Mouse (Mus musculus) heart, postnatal 0 days (tissue): ENCODE data around the gene Klrb1a. TPM values are rescaled to one million over a fixed set of nuclear protein-coding genes. Genes with fewer than 3 reads are reported as not detected.
"Not testable (repeated sequence)": the region's sequence is repeated elsewhere in the genome, so short reads cannot be mapped to it uniquely, and the experiment has no call there.

Experiments
- ATAC-seq: fragments of 200-750 bp; cut with Nextera tagmentation; 2 replicates; pipeline ENCODE4 v1.8.0; 2017; ENCODE audit warnings: low read depth, moderate number of reproducible peaks, moderate library complexity; ENCODE audit not compliant: insufficient read depth
- DNase-seq: peaks from one replicate; pipeline ENCODE4 v3.0.0-alpha.2; 2016; ENCODE audit warnings: low spot score
- H3K27ac ChIP-seq: fragments of 300-500 bp; sonication (generic); 2 replicates; pipeline ENCODE4 v1.5.1; 2014; ENCODE audit warnings: low read depth, mild to moderate bottlenecking
- H3K27me3 ChIP-seq: fragments of 300-500 bp; sonication (generic); 2 replicates; pipeline ENCODE4 v1.6.1; 2014; ENCODE audit warnings: low read length, mixed read lengths; ENCODE audit not compliant: control insufficient read depth, insufficient read depth
- H3K36me3 ChIP-seq: fragments of 300-500 bp; sonication (generic); replicated peaks from 2 replicates; pipeline ENCODE4 v1.6.1; 2014; ENCODE audit warnings: low read length, mixed read lengths; ENCODE audit not compliant: control insufficient read depth, insufficient read depth
- H3K4me1 ChIP-seq: fragments of 300-500 bp; sonication (generic); 2 replicates; pipeline ENCODE4 v1.6.1; 2014; ENCODE audit warnings: antibody characterized with exemption; ENCODE audit not compliant: control insufficient read depth, insufficient read depth
- H3K4me2 ChIP-seq: fragments of 300-500 bp; sonication (generic); 2 replicates; pipeline ENCODE4 v1.6.1; 2014; ENCODE audit warnings: low read depth, mild to moderate bottlenecking, low read length, moderate library complexity
- H3K4me3 ChIP-seq: fragments of 300-500 bp; sonication (generic); 2 replicates; pipeline ENCODE4 v1.5.1; 2014; ENCODE audit warnings: low read depth, low read length
- H3K9ac ChIP-seq: fragments of 300-500 bp; sonication (generic); replicated peaks from 2 replicates; pipeline ENCODE4 v1.6.1; 2014; ENCODE audit warnings: low read depth, low read length, mixed read lengths
- H3K9me3 ChIP-seq: fragments of 300-500 bp; sonication (generic); replicated peaks from 2 replicates; pipeline ENCODE4 v1.6.1; 2016; ENCODE audit warnings: low read length; ENCODE audit not compliant: control insufficient read depth
- CTCF ChIP-seq: IDR thresholded peaks from 2 replicates; pipeline ENCODE4 v1.5.1; 2016; ENCODE audit warnings: antibody characterized with exemption, control low read depth, low read depth
- EP300 ChIP-seq: IDR thresholded peaks from 2 replicates; pipeline ENCODE4 v1.6.1; 2016; ENCODE audit warnings: antibody characterized with exemption, low read depth
- WGBS: fragments of 180-500 bp; shearing (Covaris S2); extraction: QIAGEN DNeasy Blood & Tissue Kit; methylation state at CpG from one replicate; pipeline ENCODE4 v1.1.7; 2014; 5-methylcytosine and 5-hydroxymethylcytosine counted together
- polyA plus RNA-seq: library from polyadenylated mRNA; unstranded; fragments of >200 nt; fragmentation: Nextera tagmentation; extraction: Ambion mirVana; gene quantifications from 2 replicates; pipeline ENCODE4 v1.2.1, GENCODE M21; 2015
- total RNA-seq: library from RNA; depleted of rRNA; stranded (reverse); fragments of >200 nt; gene quantifications from 2 replicates; pipeline ENCODE4 v1.2.3, GENCODE M21; 2014; ENCODE audit warnings: low replicate concordance

The Klrb1a gene
- total and polyA plus RNA-seq, 2 experiments from 2014 or later = not detected

DNA sequence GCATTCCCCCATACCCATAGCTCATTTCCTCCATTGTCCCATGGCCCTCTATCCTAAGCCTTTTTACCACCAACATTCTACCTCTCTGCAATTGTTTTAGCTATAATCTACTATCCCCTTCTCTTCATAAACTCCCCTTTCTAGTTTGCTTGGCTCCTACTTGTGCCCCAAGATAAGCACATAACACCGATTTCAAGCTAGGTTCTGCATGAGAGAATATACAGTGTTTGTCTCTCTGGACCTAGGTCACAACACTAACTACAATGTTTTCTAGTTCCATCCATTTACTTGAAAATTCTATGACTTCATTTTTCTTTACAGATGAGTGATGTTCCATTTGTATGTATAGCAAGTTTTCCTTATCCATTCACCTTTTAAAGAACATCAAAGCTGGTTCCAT is 17.3 kb upstream of the Klrb1a start:
- Histone ChIP-seq H3K27ac (no peak overlapping the region), H3K9me3 (no peaks in the 10 kb centered on the region), H3K36me3 (no peaks in the 10 kb centered on the region), H3K4me3 (no peak overlapping the region), H3K4me2 (no peak overlapping the region), H3K9ac (no peak overlapping the region), H3K27me3 (no peaks in the 10 kb centered on the region), H3K4me1 (no peaks in the 10 kb centered on the region)
- ATAC-seq = no peak
- 89% methylated on average over 1 of the region's 1 CpGs for WGBS
- TF ChIP-seq CTCF (no peak), EP300 (no peak)
- no peak for DNase-seq

DNA sequence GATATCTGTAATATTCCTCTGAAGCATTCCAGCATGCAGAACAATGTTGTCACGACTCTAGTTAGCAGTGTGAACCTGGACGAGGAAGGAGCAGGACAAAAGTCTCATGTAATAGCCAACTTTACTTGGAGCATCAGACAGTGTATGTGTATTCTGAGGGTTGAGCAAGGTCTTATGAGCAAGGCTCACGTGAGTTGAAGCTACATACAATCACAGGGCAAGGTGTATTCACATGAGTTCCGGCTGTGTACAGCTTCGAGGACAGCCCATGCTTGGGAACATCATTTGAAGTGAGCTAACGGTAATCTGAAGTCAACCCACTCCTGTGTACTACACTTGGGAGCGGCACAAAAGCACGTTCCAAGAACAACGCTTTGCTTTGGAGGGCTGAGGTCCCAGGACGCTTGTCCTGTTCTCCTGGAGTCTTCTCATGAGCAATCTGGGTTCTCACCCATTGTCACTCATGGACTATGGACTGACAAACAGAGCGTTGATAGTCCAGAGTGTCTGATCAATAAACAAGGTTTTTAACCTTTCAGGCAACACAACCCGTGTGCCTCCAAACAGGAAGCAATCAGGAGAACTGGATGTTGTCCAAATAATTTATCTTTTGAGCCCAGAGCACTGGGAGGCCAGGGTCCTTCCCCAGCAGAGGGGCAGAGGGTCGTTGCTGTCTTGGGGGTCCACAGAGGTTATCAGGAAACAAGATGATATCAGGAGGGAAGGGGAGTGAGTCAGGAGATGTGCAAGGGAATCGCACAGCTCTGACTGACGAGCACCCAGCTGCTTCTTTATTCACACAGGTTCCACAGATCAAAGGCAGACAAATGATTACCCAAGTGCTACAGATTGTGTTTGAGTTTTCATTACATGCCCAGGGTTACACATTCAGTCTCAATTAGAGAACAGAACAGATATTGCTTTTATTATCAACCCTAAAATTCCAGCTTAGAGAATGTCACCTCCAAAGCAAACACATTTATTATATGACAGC is 7.9 kb upstream of the Klrb1a start:
- H3K36me3 ChIP-seq, H3K4me3 ChIP-seq, H3K27ac ChIP-seq, H3K9me3 ChIP-seq, H3K4me2 ChIP-seq, H3K27me3 ChIP-seq, DNase-seq, H3K4me1 ChIP-seq, H3K9ac ChIP-seq, ATAC-seq: not testable (repeated sequence)
- 64% methylated on average over 15 of the region's 15 CpGs for WGBS

DNA sequence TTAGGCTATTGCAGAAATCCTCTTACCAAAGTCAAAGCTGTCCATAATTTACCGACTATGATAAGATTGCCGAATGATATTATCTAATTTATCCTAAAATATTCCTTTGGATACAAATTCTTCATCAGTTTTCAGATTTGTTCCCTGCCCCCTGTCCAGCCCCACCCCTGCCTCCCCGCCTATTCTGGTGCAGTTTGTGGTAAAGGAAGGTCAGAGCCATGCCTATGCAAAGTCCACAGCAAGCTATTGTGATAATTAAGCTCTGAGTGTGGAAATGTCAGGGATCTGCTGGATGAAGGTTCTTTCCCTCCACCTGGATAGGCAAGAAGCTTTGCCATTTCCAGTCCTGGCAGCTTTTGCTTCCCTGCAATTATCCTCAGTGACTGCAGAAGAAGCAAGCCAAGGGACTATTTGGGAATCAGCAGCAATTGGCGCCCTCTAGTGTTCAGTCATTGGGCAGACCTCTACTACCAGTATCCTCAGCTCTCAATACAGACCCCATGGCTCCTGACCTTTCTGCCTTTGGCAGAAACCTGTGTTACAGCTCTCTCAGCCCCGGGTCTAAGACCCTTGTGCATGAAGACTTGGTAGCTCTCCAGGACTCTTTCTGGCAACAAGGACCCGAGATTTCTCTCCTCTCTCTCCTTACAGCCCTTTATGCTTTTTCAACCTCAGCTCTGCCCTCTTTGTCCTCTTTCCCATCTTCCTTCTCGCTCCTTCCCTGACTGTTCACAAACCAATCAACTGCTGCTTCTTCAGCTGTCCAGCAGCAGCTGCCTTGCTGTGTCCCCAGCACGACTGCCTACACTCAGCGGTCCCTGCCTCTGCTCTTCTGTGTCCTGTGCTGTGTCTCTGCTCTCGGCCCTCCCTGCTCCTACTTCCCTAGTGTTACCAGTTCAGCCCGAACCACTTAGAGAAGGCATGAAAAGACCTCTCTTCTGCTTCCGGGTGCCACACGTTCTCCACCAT is 6.7 kb upstream of the Klrb1a start:
- DNase-seq (peak; percentile 48), ATAC-seq (peak; percentile 55)
- TF ChIP-seq CTCF = peak; percentile 70
- H3K4me2 ChIP-seq, H3K9ac ChIP-seq, H3K36me3 ChIP-seq, H3K4me3 ChIP-seq, H3K27ac ChIP-seq, H3K27me3 ChIP-seq, H3K4me1 ChIP-seq, H3K9me3 ChIP-seq: not testable (repeated sequence)
- WGBS = 43% methylated on average over 13 of the region's 13 CpGs

DNA sequence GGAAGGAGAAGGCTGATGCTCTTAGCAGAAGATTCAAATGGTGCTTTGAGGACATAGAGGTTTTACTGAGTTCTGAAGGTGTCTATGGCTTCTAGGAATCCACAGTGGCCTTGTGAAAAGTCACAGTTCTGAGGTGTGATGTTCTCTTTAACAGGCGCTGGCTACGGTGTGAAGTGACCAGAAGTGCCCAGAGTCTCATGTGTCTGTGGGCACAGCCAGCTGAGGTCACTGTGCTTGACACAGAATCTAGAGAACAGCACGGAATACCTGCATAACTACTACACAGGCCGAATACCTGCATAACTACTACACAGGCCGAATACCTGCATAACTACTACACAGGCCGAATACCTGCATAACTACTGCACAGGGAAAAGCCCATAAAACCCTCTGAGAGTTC is 1.9 kb upstream of the Klrb1a start:
- not testable (repeated sequence) for H3K4me1 ChIP-seq, H3K9me3 ChIP-seq, ATAC-seq, H3K27ac ChIP-seq, H3K27me3 ChIP-seq, H3K4me3 ChIP-seq, H3K4me2 ChIP-seq, H3K36me3 ChIP-seq, H3K9ac ChIP-seq, DNase-seq
- WGBS = 81% methylated on average over 6 of the region's 6 CpGs

DNA sequence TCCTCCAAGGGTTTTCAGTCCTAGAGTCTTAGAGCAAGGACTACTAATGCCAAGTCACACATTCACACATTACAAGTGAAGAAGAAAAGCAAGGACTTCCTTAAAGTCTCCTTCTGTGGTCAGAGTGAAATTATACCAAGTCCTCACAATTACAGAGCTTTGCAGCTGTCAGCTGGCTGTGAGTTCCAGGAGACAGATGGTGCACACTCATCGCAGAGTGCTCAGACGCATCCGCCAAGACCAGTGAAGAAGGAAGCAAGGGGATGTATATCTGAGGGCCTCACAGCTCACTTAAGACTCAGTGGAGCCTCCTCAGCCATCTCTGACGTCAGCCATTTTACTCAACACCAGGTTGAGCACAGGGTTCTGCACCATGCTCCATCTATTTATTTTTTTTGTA is 1.1 kb upstream of the Klrb1a start:
- 79% methylated on average over 4 of the region's 4 CpGs for WGBS

More for the DNA sequence above, 1.1 kb upstream of the Klrb1a start:
- DNase-seq = no peak
- Histone ChIP-seq H3K9me3 (no peaks in the 10 kb centered on the region), H3K9ac (no peak overlapping the region), H3K27me3 (no peaks in the 10 kb centered on the region), H3K4me1 (no peaks in the 10 kb centered on the region), H3K27ac (no peak overlapping the region), H3K36me3 (no peaks in the 10 kb centered on the region), H3K4me3 (no peak overlapping the region), H3K4me2 (no peak overlapping the region)
- no peak for ATAC-seq
- TF ChIP-seq EP300 (no peak), CTCF (no peak)
